Mouse (Mus musculus): ENCODE results near the gene Bcl11b.

GRCm38 (mm10) chr12:107970637-107971036 lies 32.8 kb downstream of the Bcl11b start:
- no peak for TF ChIP-seq EP300 (IDR thresholded peaks at IDR 0.05; ENCODE audit: low read length)
- TF ChIP-seq ETS1 (conservative IDR thresholded peaks at IDR 0.05; ENCODE audit: low read depth, low read length), result no peak
- no peak for TF ChIP-seq CTCF (conservative IDR thresholded peaks at IDR 0.05 in 1 of 2, IDR thresholded peaks at IDR 0.05 in 1 of 2; ENCODE audit: low read depth in 2 of 2, low read length in 2 of 2)
- TF ChIP-seq USF1 (IDR thresholded peaks at IDR 0.05; ENCODE audit: low read depth, low read length), result no peak
- TF ChIP-seq MAFK (IDR thresholded peaks at IDR 0.05; ENCODE audit: insufficient replicate concordance, low read length), result no peak
- no peak for TF ChIP-seq MAX (IDR thresholded peaks at IDR 0.05; ENCODE audit: low read length)
- no peak for TF ChIP-seq SMC3 (IDR thresholded peaks at IDR 0.05; ENCODE audit: low read depth, low read length)
- no peak for TF ChIP-seq RAD21 (IDR thresholded peaks at IDR 0.05; ENCODE audit: low read depth, low read length)
- no peak for TF ChIP-seq JUND (conservative IDR thresholded peaks at IDR 0.05; ENCODE audit: low read depth, low read length)
- no peak for TF ChIP-seq NELFE (IDR thresholded peaks at IDR 0.05; ENCODE audit: low read depth, low read length)
